Mouse (Mus musculus): Measurements from ENCODE around the gene Myh3. TPM values are rescaled to one million over a fixed set of nuclear protein-coding genes. Genes with fewer than 3 reads are reported as not detected.
A peak's percentile ranks its signal among the peaks of the same experiment; 100 is the strongest.

Myh3 gene
- polyA plus RNA-seq, 1 experiment from 2014 or later, result 0.14 TPM

GRCm38 (mm10) chr11:67044959-67045358 is 33.1 kb upstream of the Myh3 start:
- no peak overlapping the region for H3K9ac ChIP-seq (ENCODE audit: low read depth, low read length)
- no peaks in the 10 kb centered on the region for H3K27me3 ChIP-seq (ENCODE audit: control insufficient read depth, insufficient read depth, low read depth, low read length)
- no peak for ATAC-seq
- 92% methylated on average over 6 of the region's 6 CpGs for WGBS
- H3K4me2 ChIP-seq (ENCODE audit: low read length), result no peak overlapping the region
- H3K4me3 ChIP-seq (ENCODE audit: low read depth, low read length), result no peak overlapping the region
- no peaks in the 10 kb centered on the region for H3K4me1 ChIP-seq (ENCODE audit: control insufficient read depth, insufficient read depth, low read length)
- H3K27ac ChIP-seq (ENCODE audit: low read length), result no peak overlapping the region
- H3K9me3 ChIP-seq (replicated peaks; ENCODE audit: control insufficient read depth, low read length, poor library complexity, severe bottlenecking), result no peaks in the 10 kb centered on the region
- peaks cover 11% of the 10 kb centered on the region for H3K36me3 ChIP-seq (ENCODE audit: control insufficient read depth, insufficient read depth, low read length)

GRCm38 (mm10) chr11:67047199-67047598 is 30.9 kb upstream of the Myh3 start:
- H3K4me3 ChIP-seq (ENCODE audit: low read depth, low read length), result no peak overlapping the region
- no peak overlapping the region for H3K27ac ChIP-seq (ENCODE audit: low read length)
- WGBS, result 91% methylated on average over 5 of the region's 5 CpGs
- no peaks in the 10 kb centered on the region for H3K9me3 ChIP-seq (replicated peaks; ENCODE audit: control insufficient read depth, low read length, poor library complexity, severe bottlenecking)
- no peak overlapping the region for H3K4me2 ChIP-seq (ENCODE audit: low read length)
- no peak for ATAC-seq
- H3K9ac ChIP-seq (ENCODE audit: low read depth, low read length), result no peak overlapping the region
- peaks cover 8% of the 10 kb centered on the region for H3K4me1 ChIP-seq (ENCODE audit: control insufficient read depth, insufficient read depth, low read length)
- H3K27me3 ChIP-seq (ENCODE audit: control insufficient read depth, insufficient read depth, low read depth, low read length), result no peaks in the 10 kb centered on the region
- 0 out of 2 replicates have a peak, but pooled peaks cover 3% of the 10 kb centered on the region for H3K36me3 ChIP-seq (ENCODE audit: control insufficient read depth, insufficient read depth, low read length)

GRCm38 (mm10) chr11:67048496-67048895 is 29.6 kb upstream of the Myh3 start:
- no peak for ATAC-seq
- WGBS, result 93% methylated on average over 8 of the region's 8 CpGs
- H3K4me3 ChIP-seq (ENCODE audit: low read depth, low read length), result no peak overlapping the region
- H3K9ac ChIP-seq (ENCODE audit: low read depth, low read length), result no peak overlapping the region
- no peak overlapping the region for H3K4me2 ChIP-seq (ENCODE audit: low read length)
- H3K36me3 ChIP-seq (ENCODE audit: control insufficient read depth, insufficient read depth, low read length), result 0 out of 2 replicates have a peak, but pooled peaks cover 3% of the 10 kb centered on the region
- H3K27ac ChIP-seq (ENCODE audit: low read length), result no peak overlapping the region
- no peaks in the 10 kb centered on the region for H3K27me3 ChIP-seq (ENCODE audit: control insufficient read depth, insufficient read depth, low read depth, low read length)
- H3K9me3 ChIP-seq (replicated peaks; ENCODE audit: control insufficient read depth, low read length, poor library complexity, severe bottlenecking), result no peaks in the 10 kb centered on the region
- peaks cover 13% of the 10 kb centered on the region for H3K4me1 ChIP-seq (ENCODE audit: control insufficient read depth, insufficient read depth, low read length)

GRCm38 (mm10) chr11:67049256-67049655 is 28.8 kb upstream of the Myh3 start:
- H3K4me2 ChIP-seq (ENCODE audit: low read length), result no peak overlapping the region
- H3K9me3 ChIP-seq (replicated peaks; ENCODE audit: control insufficient read depth, low read length, poor library complexity, severe bottlenecking), result no peaks in the 10 kb centered on the region
- H3K4me3 ChIP-seq (ENCODE audit: low read depth, low read length), result no peak overlapping the region
- no peak for ATAC-seq
- 92% methylated on average over 3 of the region's 3 CpGs for WGBS
- no peaks in the 10 kb centered on the region for H3K27me3 ChIP-seq (ENCODE audit: control insufficient read depth, insufficient read depth, low read depth, low read length)
- no peak overlapping the region for H3K9ac ChIP-seq (ENCODE audit: low read depth, low read length)
- H3K36me3 ChIP-seq (ENCODE audit: control insufficient read depth, insufficient read depth, low read length), result 0 out of 2 replicates have a peak, but pooled peaks cover 3% of the 10 kb centered on the region
- H3K27ac ChIP-seq (ENCODE audit: low read length), result no peak overlapping the region
- peaks cover 20% of the 10 kb centered on the region for H3K4me1 ChIP-seq (ENCODE audit: control insufficient read depth, insufficient read depth, low read length)

GRCm38 (mm10) chr11:67051676-67052320 is 26.3 kb upstream of the Myh3 start:
- H3K4me2 ChIP-seq (ENCODE audit: low read length), result peak overlapping the region; percentile 89
- 0 out of 2 replicates have a peak, but pooled peaks cover 3% of the 10 kb centered on the region for H3K36me3 ChIP-seq (ENCODE audit: control insufficient read depth, insufficient read depth, low read length)
- H3K4me1 ChIP-seq (ENCODE audit: control insufficient read depth, insufficient read depth, low read length), result peaks cover 20% of the 10 kb centered on the region
- H3K4me3 ChIP-seq (ENCODE audit: low read depth, low read length), result peak overlapping the region; percentile 97
- H3K9me3 ChIP-seq (replicated peaks; ENCODE audit: control insufficient read depth, low read length, poor library complexity, severe bottlenecking), result no peaks in the 10 kb centered on the region
- peak; percentile 74 for ATAC-seq
- WGBS, result 8% methylated on average over 16 of the region's 16 CpGs
- peak overlapping the region; percentile 89 for H3K9ac ChIP-seq (ENCODE audit: low read depth, low read length)
- no peaks in the 10 kb centered on the region for H3K27me3 ChIP-seq (ENCODE audit: control insufficient read depth, insufficient read depth, low read depth, low read length)
- peak overlapping the region; percentile 77 for H3K27ac ChIP-seq (ENCODE audit: low read length)

GRCm38 (mm10) chr11:67052321-67052952 is 25.7 kb upstream of the Myh3 start, which contains the start of the genes Adprm and Sco1:
Adprm (minus strand) TSS chr11:67052594.
Sco1 (plus strand) TSS chr11:67052670.
- ATAC-seq, result peak; percentile 96
- peak within 1 kb of the TSS; percentile 89 for H3K9ac ChIP-seq (ENCODE audit: low read depth, low read length)
- WGBS, result under 1% methylated on average over 50 of the region's 50 CpGs
- peak within 1 kb of the TSS; percentile 97 for H3K4me3 ChIP-seq (ENCODE audit: low read depth, low read length)
- no peaks in the 10 kb centered on the region for H3K27me3 ChIP-seq (ENCODE audit: control insufficient read depth, insufficient read depth, low read depth, low read length)
- peaks cover 3% of the 10 kb centered on the region; the same call in 1 of the 2 replicates for H3K36me3 ChIP-seq (ENCODE audit: control insufficient read depth, insufficient read depth, low read length)
- H3K4me1 ChIP-seq (ENCODE audit: control insufficient read depth, insufficient read depth, low read length), result peaks cover 20% of the 10 kb centered on the region
- H3K27ac ChIP-seq (ENCODE audit: low read length), result peak within 1 kb of the TSS; percentile 77
- no peaks in the 10 kb centered on the region for H3K9me3 ChIP-seq (replicated peaks; ENCODE audit: control insufficient read depth, low read length, poor library complexity, severe bottlenecking)
- peak within 1 kb of the TSS; percentile 89 for H3K4me2 ChIP-seq (ENCODE audit: low read length)

GRCm38 (mm10) chr11:67054754-67055365 is 23.2 kb upstream of the Myh3 start:
- H3K36me3 ChIP-seq (ENCODE audit: control insufficient read depth, insufficient read depth, low read length), result peaks cover 10% of the 10 kb centered on the region
- ATAC-seq, result no peak
- H3K4me3 ChIP-seq (ENCODE audit: low read depth, low read length), result no peak overlapping the region
- no peak overlapping the region for H3K9ac ChIP-seq (ENCODE audit: low read depth, low read length)
- H3K27ac ChIP-seq (ENCODE audit: low read length), result no peak overlapping the region
- H3K9me3 ChIP-seq (replicated peaks; ENCODE audit: control insufficient read depth, low read length, poor library complexity, severe bottlenecking), result no peaks in the 10 kb centered on the region
- H3K4me2 ChIP-seq (ENCODE audit: low read length), result no peak overlapping the region
- WGBS, result 90% methylated on average over 8 of the region's 8 CpGs
- no peaks in the 10 kb centered on the region for H3K27me3 ChIP-seq (ENCODE audit: control insufficient read depth, insufficient read depth, low read depth, low read length)
- H3K4me1 ChIP-seq (ENCODE audit: control insufficient read depth, insufficient read depth, low read length), result peaks cover 20% of the 10 kb centered on the region

- no peak for ATAC-seq
- Histone ChIP-seq H3K9ac (ENCODE audit: low read depth, low read length) (no peak overlapping the region), H3K9me3 (replicated peaks; ENCODE audit: control insufficient read depth, low read length, poor library complexity, severe bottlenecking) (no peaks in the 10 kb centered on the region), H3K27me3 (ENCODE audit: control insufficient read depth, insufficient read depth, low read depth, low read length) (no peaks in the 10 kb centered on the region), H3K4me3 (ENCODE audit: low read depth, low read length) (no peak overlapping the region), H3K36me3 (ENCODE audit: control insufficient read depth, insufficient read depth, low read length) (peaks cover 40% of the 10 kb centered on the region), H3K27ac (ENCODE audit: low read length) (no peak overlapping the region), H3K4me2 (ENCODE audit: low read length) (no peak overlapping the region), H3K4me1 (ENCODE audit: control insufficient read depth, insufficient read depth, low read length) (no peaks in the 10 kb centered on the region)
- WGBS, result 96% methylated on average over 2 of the region's 2 CpGs
Measured at GRCm38 (mm10) chr11:67061311-67061710, 16.8 kb upstream of the Myh3 start.

- no peak overlapping the region for H3K9ac ChIP-seq (ENCODE audit: low read depth, low read length)
- H3K9me3 ChIP-seq (replicated peaks; ENCODE audit: control insufficient read depth, low read length, poor library complexity, severe bottlenecking), result no peaks in the 10 kb centered on the region
- no peaks in the 10 kb centered on the region for H3K27me3 ChIP-seq (ENCODE audit: control insufficient read depth, insufficient read depth, low read depth, low read length)
- WGBS, result 97% methylated on average over 3 of the region's 3 CpGs
- ATAC-seq, result no peak
- H3K36me3 ChIP-seq (ENCODE audit: control insufficient read depth, insufficient read depth, low read length), result peaks cover 40% of the 10 kb centered on the region
- no peak overlapping the region for H3K27ac ChIP-seq (ENCODE audit: low read length)
- H3K4me3 ChIP-seq (ENCODE audit: low read depth, low read length), result no peak overlapping the region
- no peaks in the 10 kb centered on the region for H3K4me1 ChIP-seq (ENCODE audit: control insufficient read depth, insufficient read depth, low read length)
- no peak overlapping the region for H3K4me2 ChIP-seq (ENCODE audit: low read length)
Measured at GRCm38 (mm10) chr11:67062726-67063125, 15.4 kb upstream of the Myh3 start.
